Mouse (Mus musculus): ENCODE results near the gene Blcap. TPM values are rescaled to one million over a fixed set of nuclear protein-coding genes. Genes with fewer than 3 reads are reported as not detected.

Blcap gene
- polyA plus RNA-seq, 1 experiment from 2014 or later: 49.8 TPM

DNA sequence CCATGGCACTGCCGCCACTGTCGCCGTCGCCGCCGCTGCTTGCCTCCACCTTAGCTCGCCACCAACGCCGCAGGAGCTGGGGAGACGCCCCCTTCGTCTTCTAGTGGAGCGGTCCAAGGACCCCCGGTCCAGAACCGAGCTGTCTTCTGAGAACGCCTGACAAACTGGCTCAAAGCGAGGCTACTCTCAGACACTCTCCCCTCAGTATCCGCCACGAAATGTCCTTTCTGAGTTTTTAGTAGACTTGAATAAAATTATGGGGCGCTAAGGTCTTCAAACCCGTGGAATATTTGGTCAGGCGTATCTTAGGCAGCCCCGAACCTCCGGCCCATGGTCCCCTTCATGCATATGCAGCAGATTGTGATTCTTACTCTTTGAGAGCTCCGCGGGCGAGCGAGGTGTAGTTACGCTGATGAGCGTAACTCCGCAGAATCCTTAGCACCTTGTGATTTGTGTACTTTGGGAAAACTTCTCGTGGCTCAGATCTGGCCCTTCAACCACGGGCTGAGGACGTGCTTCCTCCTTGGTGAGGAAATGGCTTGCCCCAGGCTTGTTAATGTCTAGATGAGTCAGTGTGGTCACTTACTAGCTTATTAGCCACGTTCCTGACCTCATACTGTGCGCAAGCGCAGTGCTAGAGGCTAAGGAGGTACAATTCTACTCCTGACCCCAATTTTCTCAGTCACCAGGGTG, 4.7 kb downstream of the Blcap start:
- Histone ChIP-seq H3K4me3 (ENCODE audit: low read depth, low read length) (peak overlapping the region; percentile 90), H3K36me3 (ENCODE audit: insufficient read depth) (peaks cover 10% of the 10 kb centered on the region), H3K9me3 (ENCODE audit: low read depth, low read length) (peaks cover 7% of the 10 kb centered on the region), H3K27ac (ENCODE audit: low read depth) (peak overlapping the region; percentile 91), H3K4me1 (ENCODE audit: insufficient read depth) (no peaks in the 10 kb centered on the region), H3K27me3 (ENCODE audit: insufficient read depth, low read length) (no peaks in the 10 kb centered on the region), H3K4me2 (peak overlapping the region; percentile 75), H3K9ac (peak overlapping the region; percentile 81)
- WGBS: under 1% methylated on average over 36 of the region's 36 CpGs
- DNase-seq: peak; percentile 94
- ATAC-seq (ENCODE audit: insufficient read depth): peak; percentile 82
- no peak for TF ChIP-seq CTCF (IDR thresholded peaks at IDR 0.05; ENCODE audit: low read depth)

DNA sequence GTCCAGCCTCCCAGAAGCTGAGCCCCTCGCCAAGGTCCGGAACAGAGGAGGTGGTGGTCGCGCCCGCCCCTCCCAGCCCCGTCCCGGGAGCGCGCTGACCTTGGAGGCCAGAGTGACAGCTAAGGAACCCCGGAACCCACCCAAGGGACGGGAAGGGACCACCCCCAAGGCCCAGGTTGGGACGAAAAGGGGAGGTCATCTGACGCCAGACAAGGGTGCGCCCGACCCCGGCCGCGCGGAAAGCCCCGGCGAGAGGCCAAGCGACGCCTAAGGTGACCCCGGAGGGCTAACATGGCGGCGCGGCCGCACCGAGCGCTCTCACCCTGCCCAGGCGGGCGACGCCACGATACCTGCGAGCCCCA, 5.2 kb downstream of the Blcap start:
- TF ChIP-seq CTCF (IDR thresholded peaks at IDR 0.05; ENCODE audit: low read depth): no peak
- DNase-seq (no peak), ATAC-seq (ENCODE audit: insufficient read depth) (peak; percentile 21; the same call in 1 of the 2 replicates)
- Histone ChIP-seq H3K27me3 (ENCODE audit: insufficient read depth, low read length) (no peaks in the 10 kb centered on the region), H3K9me3 (ENCODE audit: low read depth, low read length) (peaks cover 12% of the 10 kb centered on the region), H3K27ac (ENCODE audit: low read depth) (peak overlapping the region; percentile 91), H3K4me1 (ENCODE audit: insufficient read depth) (no peaks in the 10 kb centered on the region), H3K4me3 (ENCODE audit: low read depth, low read length) (peak overlapping the region; percentile 90), H3K36me3 (ENCODE audit: insufficient read depth) (peaks cover 15% of the 10 kb centered on the region), H3K4me2 (peak overlapping the region; percentile 75), H3K9ac (peak overlapping the region; percentile 81)
- WGBS: 0% methylated on average over 35 of the region's 35 CpGs

DNA sequence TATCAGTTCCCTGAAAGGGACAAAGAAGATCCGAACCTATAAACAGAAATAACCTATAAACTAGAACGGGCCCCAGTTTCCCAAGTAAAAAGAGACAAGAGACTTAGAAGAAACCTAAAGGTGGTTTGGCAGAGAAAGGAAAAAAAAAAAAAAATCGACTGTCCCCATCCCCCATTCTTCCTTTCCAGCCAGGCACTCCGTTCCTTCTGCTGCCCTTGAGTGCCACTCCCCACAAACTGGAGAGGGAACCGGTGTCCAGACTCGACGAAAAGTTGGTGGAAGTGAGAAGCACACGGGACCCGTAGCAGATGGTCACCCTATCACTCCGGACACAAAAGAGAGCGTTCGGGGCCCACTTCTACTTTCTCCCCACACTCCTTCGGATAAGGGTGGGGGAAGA, 5.6 kb downstream of the Blcap start:
- Histone ChIP-seq H3K36me3 (ENCODE audit: insufficient read depth) (peaks cover 16% of the 10 kb centered on the region), H3K4me2 (peak overlapping the region; percentile 75), H3K9me3 (ENCODE audit: low read depth, low read length) (peaks cover 14% of the 10 kb centered on the region), H3K9ac (peak overlapping the region; percentile 81), H3K4me3 (ENCODE audit: low read depth, low read length) (peak overlapping the region; percentile 90), H3K27me3 (ENCODE audit: insufficient read depth, low read length) (no peaks in the 10 kb centered on the region), H3K27ac (ENCODE audit: low read depth) (peak overlapping the region; percentile 91; the same call in 1 of the 2 replicates), H3K4me1 (ENCODE audit: insufficient read depth) (no peaks in the 10 kb centered on the region)
- no peak for TF ChIP-seq CTCF (IDR thresholded peaks at IDR 0.05; ENCODE audit: low read depth)
- WGBS: 6% methylated on average over 13 of the region's 13 CpGs
- peak; percentile 40 for DNase-seq
- ATAC-seq (ENCODE audit: insufficient read depth): no peak

DNA sequence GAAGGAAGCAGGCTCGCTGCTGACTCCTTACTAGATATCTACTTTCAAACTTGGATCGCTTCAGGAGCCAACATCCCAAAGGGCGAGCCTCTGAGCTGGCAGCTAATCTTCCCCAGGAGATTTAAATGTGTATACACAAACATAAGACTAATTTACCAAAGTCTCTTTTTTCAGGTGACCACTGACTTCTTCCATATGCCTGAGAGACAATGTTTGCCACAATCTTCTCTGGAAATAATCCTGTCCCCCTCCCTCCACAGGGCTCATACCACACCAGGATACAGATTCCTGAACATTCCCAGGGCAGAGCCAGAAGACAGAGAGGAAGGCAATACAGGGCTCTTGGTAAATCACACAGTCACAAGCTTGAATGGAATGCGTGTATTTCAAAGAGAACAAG, 6.4 kb downstream of the Blcap start:
- Histone ChIP-seq H3K27me3 (ENCODE audit: insufficient read depth, low read length) (no peaks in the 10 kb centered on the region), H3K4me2 (peak overlapping the region; percentile 75), H3K27ac (ENCODE audit: low read depth) (no peak overlapping the region), H3K36me3 (ENCODE audit: insufficient read depth) (peaks cover 16% of the 10 kb centered on the region), H3K4me1 (ENCODE audit: insufficient read depth) (no peaks in the 10 kb centered on the region), H3K9me3 (ENCODE audit: low read depth, low read length) (peaks cover 21% of the 10 kb centered on the region), H3K4me3 (ENCODE audit: low read depth, low read length) (peak overlapping the region; percentile 90), H3K9ac (no peak overlapping the region)
- no peak for ATAC-seq (ENCODE audit: insufficient read depth)
- TF ChIP-seq CTCF (IDR thresholded peaks at IDR 0.05; ENCODE audit: low read depth): no peak
- DNase-seq: no peak
- WGBS: 66% methylated on average over 4 of the region's 4 CpGs

DNA sequence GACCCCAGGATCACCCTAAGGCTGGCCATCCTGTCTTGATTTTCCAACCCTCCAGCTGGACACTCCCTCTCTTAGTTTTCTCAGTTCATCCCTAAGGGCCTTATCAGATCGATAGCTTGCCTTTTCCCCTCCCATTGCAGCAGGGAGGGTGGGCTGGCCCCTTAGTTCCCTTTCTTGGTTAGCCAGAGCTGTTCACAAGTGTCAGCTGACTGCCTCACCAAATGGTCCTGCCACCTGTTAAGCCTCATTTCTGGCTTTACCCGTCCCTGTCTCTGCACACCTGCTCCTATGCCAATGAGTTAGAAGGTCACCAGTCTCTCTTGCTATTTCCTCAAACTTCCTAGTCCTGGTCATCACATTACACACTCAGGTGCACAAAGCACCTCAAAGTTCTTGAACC, 8.0 kb downstream of the Blcap start:
- ATAC-seq (ENCODE audit: insufficient read depth) (no peak), DNase-seq (no peak)
- no peak overlapping the region for H3K4me3 ChIP-seq (ENCODE audit: low read depth, low read length)
- WGBS: 60% methylated on average over 2 of the region's 2 CpGs
- no peaks in the 10 kb centered on the region for H3K27me3 ChIP-seq (ENCODE audit: insufficient read depth, low read length)
- H3K36me3 ChIP-seq (ENCODE audit: insufficient read depth): peaks cover 22% of the 10 kb centered on the region
- no peak for TF ChIP-seq CTCF (IDR thresholded peaks at IDR 0.05; ENCODE audit: low read depth)
- no peaks in the 10 kb centered on the region for H3K4me1 ChIP-seq (ENCODE audit: insufficient read depth)
- peaks cover 35% of the 10 kb centered on the region for H3K9me3 ChIP-seq (ENCODE audit: low read depth, low read length)
- no peak overlapping the region for H3K27ac ChIP-seq (ENCODE audit: low read depth)
- H3K9ac ChIP-seq: no peak overlapping the region
- no peak overlapping the region for H3K4me2 ChIP-seq

DNA sequence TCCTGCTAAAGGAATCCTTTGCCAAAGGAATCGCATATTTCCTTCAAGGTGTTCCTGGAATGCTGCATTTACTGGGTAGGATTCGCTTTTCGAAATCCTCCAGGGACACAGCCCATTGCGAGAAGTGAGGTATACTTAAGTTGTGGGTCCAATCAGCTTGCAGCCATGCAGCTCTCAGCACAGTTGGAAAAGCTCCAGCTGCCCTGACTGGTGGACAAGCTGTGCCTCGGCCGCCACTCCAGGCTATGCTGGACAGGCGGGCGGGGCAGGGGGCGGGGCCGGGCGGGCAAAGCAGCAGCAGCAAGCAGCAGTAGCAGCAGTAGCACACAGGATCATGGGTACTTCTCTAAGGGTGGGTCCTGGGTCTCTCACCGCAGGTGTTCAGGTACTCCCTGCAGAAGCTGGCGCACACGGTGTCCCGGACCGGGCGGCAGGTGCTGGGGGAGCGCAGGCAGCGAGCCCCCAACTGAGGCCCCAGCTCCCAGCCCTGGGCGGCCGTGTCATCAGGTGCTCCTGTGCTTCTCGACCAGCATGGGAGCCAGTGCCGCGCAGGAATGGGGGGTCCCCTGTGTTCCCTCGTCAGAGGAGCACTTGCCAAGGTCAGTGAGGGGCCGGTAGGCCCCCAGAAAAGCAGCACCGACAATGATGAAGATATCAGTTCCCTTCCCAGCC, 9.8 kb downstream of the Blcap start:
- H3K36me3 ChIP-seq (ENCODE audit: insufficient read depth): peaks cover 37% of the 10 kb centered on the region
- DNase-seq: peak; percentile 97
- WGBS: 49% methylated on average over 27 of the region's 27 CpGs
- H3K4me1 ChIP-seq (ENCODE audit: insufficient read depth): no peaks in the 10 kb centered on the region
- peak overlapping the region; percentile 20; the same call in 1 of the 2 replicates for H3K27ac ChIP-seq (ENCODE audit: low read depth)
- H3K27me3 ChIP-seq (ENCODE audit: insufficient read depth, low read length): no peaks in the 10 kb centered on the region
- peak overlapping the region; percentile 51 for H3K4me3 ChIP-seq (ENCODE audit: low read depth, low read length)
- ATAC-seq (ENCODE audit: insufficient read depth): peak; percentile 82
- 0 out of 2 replicates have a peak overlapping the region, but pooled peaks have one; percentile 24 for H3K9ac ChIP-seq
- no peak for TF ChIP-seq CTCF (IDR thresholded peaks at IDR 0.05; ENCODE audit: low read depth)
- peak overlapping the region; percentile 63 for H3K4me2 ChIP-seq
- H3K9me3 ChIP-seq (ENCODE audit: low read depth, low read length): peaks cover 35% of the 10 kb centered on the region

DNA sequence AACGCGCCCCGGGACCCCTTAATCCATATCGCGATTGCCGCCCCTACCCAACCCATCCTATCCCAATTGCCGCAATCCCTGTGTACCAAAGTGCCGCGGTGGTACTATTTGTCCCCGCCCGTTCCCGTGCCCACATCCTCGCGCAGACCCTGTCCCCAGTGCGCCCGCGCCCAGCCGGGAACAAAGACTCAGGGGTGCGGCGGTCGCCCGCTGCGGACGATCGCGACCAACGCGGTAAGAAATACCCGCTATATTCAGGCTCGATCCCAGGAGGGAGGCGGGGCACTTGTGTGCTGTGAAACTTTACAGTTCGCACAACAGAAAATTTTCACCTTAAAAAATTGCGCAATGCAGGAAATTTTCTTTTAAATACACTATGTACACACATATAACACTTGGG, 10.8 kb downstream of the Blcap start:
- no peaks in the 10 kb centered on the region for H3K27me3 ChIP-seq (ENCODE audit: insufficient read depth, low read length)
- H3K4me1 ChIP-seq (ENCODE audit: insufficient read depth): peaks cover 4% of the 10 kb centered on the region; the same call in 1 of the 2 replicates
- H3K9ac ChIP-seq: peak overlapping the region; percentile 65
- H3K4me3 ChIP-seq (ENCODE audit: low read depth, low read length): peak overlapping the region; percentile 51
- peak overlapping the region; percentile 76 for H3K27ac ChIP-seq (ENCODE audit: low read depth)
- ATAC-seq (ENCODE audit: insufficient read depth): no peak
- WGBS: 57% methylated on average over 33 of the region's 33 CpGs
- no peak for TF ChIP-seq CTCF (IDR thresholded peaks at IDR 0.05; ENCODE audit: low read depth)
- peaks cover 37% of the 10 kb centered on the region for H3K36me3 ChIP-seq (ENCODE audit: insufficient read depth)
- peak; percentile 53 for DNase-seq
- H3K4me2 ChIP-seq: peak overlapping the region; percentile 63
- H3K9me3 ChIP-seq (ENCODE audit: low read depth, low read length): peaks cover 35% of the 10 kb centered on the region
